Mouse (Mus musculus): ENCODE measurements at regions not wholly inside any gene's neighbourhood (a gene's known extent, or its start where the extent isn't known, plus 50 kb on each side); places are given as distances from the start of the nearest gene placed in this dataset.

GRCm38 (mm10) chr15:28138806-28139205, 64.7 kb upstream of the Dnah5 start:
- TF ChIP-seq CTCF (IDR thresholded peaks at IDR 0.05; ENCODE audit: low read depth) (no peak), EP300 (IDR thresholded peaks at IDR 0.05; ENCODE audit: low read depth) (no peak)
